Mouse (Mus musculus) midbrain, postnatal 0 days (tissue): ENCODE data around the gene Tigit. TPM values are rescaled to one million over a fixed set of nuclear protein-coding genes. Genes with fewer than 3 reads are reported as not detected.

Source experiments
- ATAC-seq: fragments of 200-750 bp; cut with Nextera tagmentation; 2 replicates; pipeline ENCODE4 v1.8.0; 2017; ENCODE audit warnings: moderate number of reproducible peaks, mild to moderate bottlenecking, moderate TSS enrichment, moderate library complexity; ENCODE audit not compliant: low FRiP score
- DNase-seq: peaks from one replicate; pipeline ENCODE4 v3.0.0-alpha.2; 2015; ENCODE audit warnings: low spot score
- H3K27ac ChIP-seq: fragments of 300-500 bp; sonication (generic); 2 replicates; pipeline ENCODE4 v1.5.1; 2014; ENCODE audit warnings: low read depth, mild to moderate bottlenecking, low read length, mixed read lengths
- H3K27me3 ChIP-seq: fragments of 300-500 bp; sonication (generic); 2 replicates; pipeline ENCODE4 v1.6.1; 2014; ENCODE audit warnings: low read length, control low read depth, mixed read lengths; ENCODE audit not compliant: insufficient read depth
- H3K36me3 ChIP-seq: fragments of 300-500 bp; sonication (generic); 2 replicates; pipeline ENCODE4 v1.6.1; 2014; ENCODE audit warnings: low read length, control low read depth, mixed read lengths; ENCODE audit not compliant: insufficient read depth
- H3K4me1 ChIP-seq: fragments of 300-500 bp; sonication (generic); 2 replicates; pipeline ENCODE4 v1.6.1; 2014; ENCODE audit warnings: mild to moderate bottlenecking, control low read depth, antibody characterized with exemption, low read length, mixed read lengths; ENCODE audit not compliant: insufficient read depth
- H3K4me2 ChIP-seq: fragments of 300-500 bp; sonication (generic); 2 replicates; pipeline ENCODE4 v1.6.1; 2014; ENCODE audit warnings: low read depth, mild to moderate bottlenecking, low read length, mixed read lengths; ENCODE audit not compliant: poor library complexity, severe bottlenecking
- H3K4me3 ChIP-seq: fragments of 300-500 bp; sonication (generic); 2 replicates; pipeline ENCODE4 v1.5.1; 2014; ENCODE audit warnings: low read depth, mild to moderate bottlenecking, low read length, moderate library complexity
- H3K9ac ChIP-seq: fragments of 300-500 bp; sonication (generic); replicated peaks from 2 replicates; pipeline ENCODE4 v1.6.1; 2014; ENCODE audit warnings: mild to moderate bottlenecking, low read length, moderate library complexity, mixed read lengths; ENCODE audit not compliant: poor library complexity, severe bottlenecking
- H3K9me3 ChIP-seq: fragments of 300-500 bp; sonication (generic); 2 replicates; pipeline ENCODE4 v1.6.1; 2016; ENCODE audit warnings: low read length, control low read depth
- CTCF ChIP-seq: IDR thresholded peaks from 2 replicates; pipeline ENCODE4 v1.5.1; 2016; ENCODE audit warnings: antibody characterized with exemption, mild to moderate bottlenecking
- WGBS: fragments of 180-500 bp; shearing (Covaris S2); extraction: QIAGEN DNeasy Blood & Tissue Kit; methylation state at CpG from one replicate; pipeline ENCODE4 v1.1.7; 2014; 5-methylcytosine and 5-hydroxymethylcytosine counted together
- polyA plus RNA-seq: library from polyadenylated mRNA; unstranded; fragments of >200 nt; fragmentation: Nextera tagmentation; extraction: Ambion mirVana; gene quantifications from 2 replicates; pipeline ENCODE4 v1.2.1, GENCODE M21; 2015
- total RNA-seq: library from RNA; depleted of rRNA; stranded (reverse); fragments of >200 nt; gene quantifications from 2 replicates; pipeline ENCODE4 v1.2.3, GENCODE M21; 2014

The Tigit gene
- total and polyA plus RNA-seq, 2 experiments from 2014 or later = 0.17 TPM; not detected in 1

DNA sequence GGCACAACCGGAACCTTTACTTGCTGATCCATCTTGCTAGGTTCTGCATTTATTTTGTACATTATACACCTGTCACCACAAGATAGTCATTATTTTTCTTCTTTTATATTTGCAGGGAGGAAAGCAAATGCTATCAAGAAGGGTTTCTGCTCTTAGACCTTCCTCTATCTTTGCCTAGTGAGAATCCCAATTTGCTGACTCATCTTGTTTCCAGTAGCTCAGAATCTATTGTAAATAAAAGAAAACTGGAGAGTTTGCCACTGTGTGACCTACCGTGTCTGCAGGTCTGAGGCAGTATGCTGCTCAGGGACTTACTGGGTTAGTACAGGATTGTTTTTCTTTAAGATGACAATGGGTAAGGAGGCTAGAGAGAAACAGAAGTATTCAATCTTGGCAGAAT is 24.0 kb upstream of the Tigit start:
- Histone ChIP-seq H3K36me3 (no peaks in the 10 kb centered on the region), H3K4me2 (no peak overlapping the region), H3K4me1 (no peaks in the 10 kb centered on the region), H3K27ac (no peak overlapping the region), H3K27me3 (no peaks in the 10 kb centered on the region), H3K9ac (no peak overlapping the region), H3K9me3 (no peaks in the 10 kb centered on the region), H3K4me3 (no peak overlapping the region)
- TF ChIP-seq CTCF = no peak
- no peak for DNase-seq
- ATAC-seq = no peak
- WGBS = 77% methylated on average over 2 of the region's 2 CpGs

DNA sequence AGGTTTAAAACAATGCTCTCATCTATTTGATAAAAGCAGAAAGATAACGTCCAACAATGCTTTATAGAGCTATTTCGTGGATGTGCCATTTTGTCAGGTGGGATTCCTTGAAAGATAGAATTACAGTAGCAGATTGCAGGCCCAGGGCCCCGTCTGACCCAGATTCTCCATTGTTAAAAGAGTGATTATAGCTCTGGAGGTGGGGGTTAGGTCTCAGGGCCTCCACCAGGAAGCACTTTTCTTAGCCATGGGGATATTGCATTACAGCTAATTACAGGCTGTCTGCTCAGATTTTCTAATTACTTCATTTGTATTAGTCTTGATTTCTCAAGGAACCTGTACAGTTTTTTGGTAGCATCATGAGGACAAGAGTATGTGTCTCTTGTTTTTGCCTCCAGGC is 10.5 kb upstream of the Tigit start:
- no peak for TF ChIP-seq CTCF
- DNase-seq (peak; percentile 19), ATAC-seq (no peak)
- Histone ChIP-seq H3K27me3 (no peaks in the 10 kb centered on the region), H3K27ac (no peak overlapping the region), H3K4me2 (no peak overlapping the region), H3K9ac (no peak overlapping the region), H3K36me3 (no peaks in the 10 kb centered on the region), H3K4me1 (no peaks in the 10 kb centered on the region), H3K4me3 (no peak overlapping the region), H3K9me3 (peaks cover 4% of the 10 kb centered on the region; the same call in 1 of the 2 replicates)
- 86% methylated on average over 3 of the region's 3 CpGs for WGBS

DNA sequence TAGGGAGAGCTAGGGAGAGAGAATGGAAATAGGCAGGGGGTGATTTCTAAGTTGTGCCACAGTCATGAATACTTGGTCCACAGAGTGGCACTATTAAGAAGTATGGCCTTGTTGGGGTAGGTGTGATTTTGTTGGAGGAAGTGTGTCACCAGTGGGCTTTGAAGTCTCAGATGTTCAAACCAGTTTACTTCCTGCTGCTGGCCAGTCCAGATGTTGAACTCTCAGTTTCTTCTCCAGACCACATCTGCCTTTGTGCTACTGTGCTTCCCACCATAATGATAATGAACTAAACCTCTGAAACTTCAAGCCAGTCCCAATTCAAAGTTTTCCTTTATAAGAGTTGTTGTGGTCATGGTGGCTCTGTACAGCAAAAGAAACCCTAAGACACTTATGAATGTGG is 8.8 kb upstream of the Tigit start:
- TF ChIP-seq CTCF = no peak
- no peak overlapping the region for H3K9ac ChIP-seq
- no peak for ATAC-seq

DNA sequence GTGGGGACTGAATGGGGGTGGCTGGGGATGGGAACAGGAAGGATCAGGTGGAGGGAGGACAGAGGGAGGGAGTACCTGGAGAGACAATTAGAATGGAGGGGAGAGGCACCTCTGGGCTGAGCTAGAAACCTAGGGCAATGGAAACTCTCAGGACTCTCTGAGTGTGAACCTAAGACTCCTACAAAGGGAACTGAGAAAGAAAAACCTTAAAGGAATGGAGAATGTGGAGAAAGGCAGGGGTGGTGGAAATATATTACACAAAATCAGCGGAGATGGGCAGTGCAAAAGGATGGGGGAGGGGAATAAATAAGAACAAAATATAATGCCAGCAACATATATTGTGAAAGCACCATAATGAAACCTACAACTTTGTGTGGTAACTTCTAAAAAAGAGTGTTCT is 8.0 kb upstream of the Tigit start:
- no peaks in the 10 kb centered on the region for H3K4me1 ChIP-seq
- ATAC-seq (no peak), DNase-seq (no peak)
- WGBS = 100% methylated on average over 1 of the region's 1 CpGs
- no peak for TF ChIP-seq CTCF
- no peak overlapping the region for H3K27ac ChIP-seq
- H3K4me2 ChIP-seq = no peak overlapping the region
- no peaks in the 10 kb centered on the region for H3K27me3 ChIP-seq
- H3K9me3 ChIP-seq = peaks cover 4% of the 10 kb centered on the region; the same call in 1 of the 2 replicates
- H3K9ac ChIP-seq = no peak overlapping the region
- H3K4me3 ChIP-seq = no peak overlapping the region
- no peaks in the 10 kb centered on the region for H3K36me3 ChIP-seq

More for the DNA sequence above, 8.8 kb upstream of the Tigit start:
- H3K27ac ChIP-seq = no peak overlapping the region
- H3K4me1 ChIP-seq = no peaks in the 10 kb centered on the region
- no peaks in the 10 kb centered on the region for H3K27me3 ChIP-seq
- no peak for DNase-seq
- H3K36me3 ChIP-seq = no peaks in the 10 kb centered on the region
- peaks cover 4% of the 10 kb centered on the region; the same call in 1 of the 2 replicates for H3K9me3 ChIP-seq
- no peak overlapping the region for H3K4me3 ChIP-seq
- H3K4me2 ChIP-seq = no peak overlapping the region

DNA sequence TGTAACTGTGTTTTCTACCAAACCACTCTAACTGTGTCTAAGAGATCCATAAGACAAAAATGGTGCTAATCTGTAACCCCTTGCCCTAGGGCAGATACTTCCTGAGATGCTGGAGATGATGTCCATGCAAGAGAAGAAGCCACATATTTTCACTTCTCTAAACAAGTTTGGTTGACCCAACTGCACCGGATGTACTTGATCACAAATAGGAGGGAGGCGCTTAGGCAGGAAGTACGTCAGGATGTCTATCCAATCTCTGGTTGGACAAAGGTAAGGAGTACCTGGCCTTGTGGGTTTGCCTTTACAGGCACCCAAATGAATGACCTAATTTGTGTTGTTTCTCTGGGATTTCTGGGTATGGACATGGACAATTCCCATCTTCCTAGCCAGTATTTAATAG is 4.3 kb upstream of the Tigit start:
- no peak for ATAC-seq
- Histone ChIP-seq H3K27ac (no peak overlapping the region), H3K9ac (no peak overlapping the region), H3K9me3 (no peaks in the 10 kb centered on the region), H3K36me3 (no peaks in the 10 kb centered on the region), H3K4me3 (no peak overlapping the region), H3K4me1 (no peaks in the 10 kb centered on the region), H3K4me2 (no peak overlapping the region), H3K27me3 (no peaks in the 10 kb centered on the region)
- TF ChIP-seq CTCF = no peak
- 98% methylated on average over 3 of the region's 3 CpGs for WGBS
- DNase-seq = no peak

DNA sequence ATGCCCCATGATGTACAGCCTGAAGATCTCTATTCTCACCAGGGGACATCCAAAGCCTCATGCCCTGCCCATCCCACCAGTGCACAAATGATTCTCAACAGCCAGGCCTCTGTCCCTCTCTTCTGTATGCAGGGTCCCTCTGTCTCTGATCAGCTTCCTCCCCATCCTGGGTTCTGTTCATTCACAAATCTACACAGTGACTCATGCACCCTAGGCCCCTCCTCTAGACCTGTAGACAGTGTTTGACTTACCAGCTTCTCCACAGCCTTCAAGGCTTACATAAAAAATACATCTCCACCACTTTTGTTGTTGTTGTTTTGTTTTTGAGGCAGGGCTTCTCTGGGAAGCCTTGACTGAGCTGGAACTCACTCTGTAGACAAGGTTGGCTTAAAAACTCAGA is 915 bp upstream of the Tigit start:
- Histone ChIP-seq H3K36me3 (no peaks in the 10 kb centered on the region), H3K4me2 (no peak overlapping the region), H3K9ac (no peak overlapping the region), H3K4me3 (no peak overlapping the region), H3K27ac (no peak overlapping the region), H3K27me3 (no peaks in the 10 kb centered on the region), H3K4me1 (no peaks in the 10 kb centered on the region), H3K9me3 (no peaks in the 10 kb centered on the region)
- ATAC-seq = no peak
- no peak for DNase-seq
- TF ChIP-seq CTCF = no peak
